Mouse (Mus musculus) liver, embryonic 14.5 days (tissue): Measurements from ENCODE around the gene Gtpbp2. TPM values are rescaled to one million over a fixed set of nuclear protein-coding genes. Genes with fewer than 3 reads are reported as not detected.

Experiments used
- ATAC-seq: fragments of 200-750 bp; cut with Nextera tagmentation; 2 replicates; pipeline ENCODE4 v1.8.0; 2017; ENCODE audit warnings: moderate number of reproducible peaks, mild to moderate bottlenecking, moderate library complexity; ENCODE audit not compliant: insufficient read depth
- DNase-seq, 3 experiments: peaks; one replicate each; pipeline ENCODE4 v3.0.0-alpha.2; 2012 to 2013; ENCODE audit warnings: low read depth in 3 of 3, low spot score in 3 of 3
- H3K27ac ChIP-seq: fragments of 300-500 bp; sonication (generic); 2 replicates; pipeline ENCODE4 v1.5.1; 2014; ENCODE audit warnings: moderate library complexity, mild to moderate bottlenecking, control low read depth, inconsistent platforms
- H3K27me3 ChIP-seq: fragments of 300-500 bp; sonication (generic); 2 replicates; pipeline ENCODE4 v1.6.1; 2014; ENCODE audit warnings: mild to moderate bottlenecking, low read length, moderate library complexity; ENCODE audit not compliant: control insufficient read depth, insufficient read depth
- H3K36me3 ChIP-seq: fragments of 300-500 bp; sonication (generic); replicated peaks from 2 replicates; pipeline ENCODE4 v1.6.1; 2014; ENCODE audit warnings: low read depth; ENCODE audit not compliant: control insufficient read depth, insufficient read depth
- H3K4me1 ChIP-seq, 2 experiments: fragments of 200-500 bp in 1 of 2; fragments of 300-500 bp in 1 of 2; sonication (generic) in 1 of 2; replicated peaks; 2 replicates each; pipeline ENCODE4 v1.6.1; 2012 to 2014; ENCODE audit warnings: antibody characterized with exemption in 1 of 2, inconsistent platforms in 1 of 2, low read length in 1 of 2; ENCODE audit not compliant: control insufficient read depth in 2 of 2, insufficient read depth in 2 of 2
- H3K4me2 ChIP-seq: fragments of 300-500 bp; sonication (generic); 2 replicates; pipeline ENCODE4 v1.6.1; 2014; ENCODE audit warnings: low read depth, mild to moderate bottlenecking, control low read depth, moderate library complexity
- H3K4me3 ChIP-seq, 2 experiments: fragments of 200-500 bp in 1 of 2; fragments of 300-500 bp in 1 of 2; sonication (generic) in 1 of 2; 2 replicates each; pipeline ENCODE4 v1.5.1; 2012 to 2014; ENCODE audit warnings: low read depth in 2 of 2, low read length in 2 of 2, mild to moderate bottlenecking in 2 of 2, control low read depth in 1 of 2, inconsistent platforms in 1 of 2, moderate library complexity in 1 of 2; ENCODE audit not compliant: insufficient read depth in 1 of 2
- H3K9ac ChIP-seq: fragments of 300-500 bp; sonication (generic); replicated peaks from 2 replicates; pipeline ENCODE4 v1.6.1; 2014; ENCODE audit warnings: mild to moderate bottlenecking, control low read depth, moderate library complexity
- H3K9me3 ChIP-seq: fragments of 300-500 bp; sonication (generic); 2 replicates; pipeline ENCODE4 v1.6.1; 2016; ENCODE audit warnings: low read length, mixed read lengths; ENCODE audit not compliant: control insufficient read depth
- CTCF ChIP-seq: IDR thresholded peaks from 2 replicates; pipeline ENCODE4 v1.5.1; 2016; ENCODE audit warnings: antibody characterized with exemption, low read depth, control low read depth
- EP300 ChIP-seq: IDR thresholded peaks from 2 replicates; pipeline ENCODE4 v1.6.1; 2016; ENCODE audit warnings: antibody characterized with exemption, low read depth
- WGBS: fragments of 180-500 bp; shearing (Covaris S2); extraction: QIAGEN DNeasy Blood & Tissue Kit; methylation state at CpG from one replicate; pipeline ENCODE4 v1.1.7; 2014; ENCODE audit not compliant: insufficient replicate concordance; 5-methylcytosine and 5-hydroxymethylcytosine counted together
- polyA plus RNA-seq, 2 experiments: library from polyadenylated mRNA; depleted of rRNA in 1 of 2; stranded (reverse) in 1 of 2; unstranded in 1 of 2; fragments of >200 nt; fragmentation: Nextera tagmentation in 1 of 2; extraction: Ambion mirVana in 1 of 2; gene quantifications; 2 replicates each; pipeline versions ENCODE4 v1.2.1 to v1.2.3; 2012 to 2014

The Gtpbp2 gene
- polyA plus RNA-seq, 2 experiments = 18.2 to 98.3 TPM

DNA sequence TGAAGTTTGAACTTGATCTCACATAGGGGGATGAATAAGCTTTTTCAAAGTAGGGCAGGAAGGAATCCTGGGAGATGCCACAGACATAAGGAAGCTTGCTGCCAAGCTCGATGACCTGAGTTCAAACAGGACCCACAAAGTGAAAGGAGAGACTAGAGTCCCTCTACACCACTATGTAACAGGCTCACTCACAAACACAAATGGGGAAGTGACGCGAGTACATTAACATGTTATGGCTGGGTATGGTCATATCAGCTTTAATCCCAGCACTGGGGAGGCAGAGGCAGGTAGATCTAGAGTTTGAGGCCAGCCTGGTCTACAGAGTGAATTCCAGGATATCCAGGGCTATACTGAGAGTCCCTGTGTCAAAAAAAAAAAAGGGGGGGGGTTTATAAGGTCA, 6.5 kb upstream of the Gtpbp2 start:
- Histone ChIP-seq H3K9me3 (no peaks in the 10 kb centered on the region), H3K36me3 (peaks cover 11% of the 10 kb centered on the region), H3K27me3 (no peaks in the 10 kb centered on the region), H3K4me1 (peaks cover 33 to 45% of the 10 kb centered on the region in 2 experiments), H3K4me2 (no peak overlapping the region), H3K9ac (no peak overlapping the region), H3K27ac (peak overlapping the region; percentile 8; the same call in 1 of the 2 replicates), H3K4me3 (no peak overlapping the region)
- 77% methylated on average over 3 of the region's 3 CpGs for WGBS
- DNase-seq (no peak), ATAC-seq (no peak)
- no peak for TF ChIP-seq CTCF
- no peak for TF ChIP-seq EP300

DNA sequence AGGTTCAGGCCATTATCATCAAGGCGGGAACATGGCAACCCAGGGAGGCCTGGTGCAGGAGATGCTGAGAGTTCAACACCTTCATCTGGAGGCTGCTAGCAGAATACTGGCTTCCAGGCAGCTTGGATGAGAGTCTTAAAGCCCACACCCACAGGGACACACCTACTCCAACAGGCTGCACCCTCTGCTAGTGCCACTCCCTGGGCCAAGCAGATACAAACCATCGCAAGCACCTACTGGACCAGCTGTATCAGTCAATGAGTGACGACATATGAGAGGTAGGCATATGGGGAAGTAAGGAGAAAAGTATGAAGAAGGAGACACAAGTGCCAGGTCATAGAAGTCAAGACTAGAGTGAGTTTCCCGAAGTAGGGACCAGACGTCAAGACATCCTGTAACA, 4.2 kb upstream of the Gtpbp2 start:
- no peaks in the 10 kb centered on the region for H3K9me3 ChIP-seq
- ATAC-seq = peak; percentile 60
- H3K27me3 ChIP-seq = no peaks in the 10 kb centered on the region
- H3K4me2 ChIP-seq = peak overlapping the region; percentile 55
- TF ChIP-seq CTCF (0 out of 2 replicates have a peak, but pooled peaks have one; percentile 12), EP300 (peak; percentile 50; the same call in 1 of the 2 replicates)
- WGBS = 47% methylated on average over 5 of the region's 5 CpGs
- peak overlapping the region in 1 of 2 experiments; percentile 24; a peak in 2 of 4 replicates for H3K4me3 ChIP-seq
- peak; percentile 70 to 78 (median 73) for DNase-seq
- H3K36me3 ChIP-seq = peaks cover 4% of the 10 kb centered on the region
- peak overlapping the region; percentile 93 for H3K27ac ChIP-seq
- H3K9ac ChIP-seq = peak overlapping the region; percentile 40
- H3K4me1 ChIP-seq = peaks cover 35 to 48% of the 10 kb centered on the region in 2 experiments

DNA sequence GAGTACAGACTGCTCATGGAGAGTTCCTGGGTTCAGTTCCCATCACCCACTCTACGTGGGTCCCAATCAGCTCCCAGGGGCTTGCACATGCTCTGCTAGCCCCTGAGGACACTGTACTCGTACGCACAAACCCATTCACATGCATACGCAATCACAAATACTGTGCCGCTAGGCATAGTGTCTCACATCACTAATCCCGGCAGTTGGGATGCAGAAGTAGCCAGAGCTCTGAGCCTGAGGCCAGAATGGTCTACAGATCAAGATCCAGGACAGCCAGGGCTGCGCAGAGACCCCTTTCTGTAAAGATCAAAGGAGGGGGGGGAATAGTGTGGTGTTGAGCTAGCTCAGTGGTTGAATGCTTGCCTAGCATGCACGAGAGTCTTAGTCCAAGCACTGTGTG, 3.7 kb upstream of the Gtpbp2 start:
- peak overlapping the region; percentile 93 for H3K27ac ChIP-seq
- peak overlapping the region in 1 of 2 experiments; percentile 24; a peak in 1 of 4 replicates for H3K4me3 ChIP-seq
- TF ChIP-seq CTCF = no peak
- no peak for TF ChIP-seq EP300
- peak overlapping the region; percentile 55 for H3K4me2 ChIP-seq
- no peaks in the 10 kb centered on the region for H3K9me3 ChIP-seq
- no peak for DNase-seq
- peaks cover 40 to 53% of the 10 kb centered on the region in 2 experiments for H3K4me1 ChIP-seq
- H3K9ac ChIP-seq = peak overlapping the region; percentile 40
- H3K36me3 ChIP-seq = peaks cover 6% of the 10 kb centered on the region; the same call in 1 of the 2 replicates
- ATAC-seq = no peak
- H3K27me3 ChIP-seq = no peaks in the 10 kb centered on the region
- WGBS = 91% methylated on average over 8 of the region's 8 CpGs

DNA sequence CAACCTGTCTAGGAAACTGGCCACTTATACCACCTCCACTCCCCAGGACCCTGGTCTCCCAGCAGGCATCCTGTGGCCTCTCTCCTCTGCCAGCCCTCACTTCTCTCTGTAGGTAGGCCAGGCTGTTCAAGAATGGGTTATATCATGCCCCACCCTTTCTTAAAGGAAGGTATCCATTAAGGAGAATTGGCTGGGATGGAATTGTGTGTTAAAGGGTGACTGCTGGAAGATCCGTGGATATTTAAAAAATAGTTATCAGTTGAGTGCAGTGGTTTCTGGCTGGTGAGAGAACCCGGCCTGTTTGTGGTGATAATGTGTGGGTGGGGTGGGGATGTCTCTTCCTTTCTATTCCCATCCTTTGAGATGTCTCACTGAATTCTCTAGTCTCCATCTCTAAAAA, 1.6 kb upstream of the Gtpbp2 start:
- peak overlapping the region; percentile 92 to 98 for H3K4me3 ChIP-seq
- peak overlapping the region; percentile 73 for H3K4me2 ChIP-seq
- peaks cover 51 to 59% of the 10 kb centered on the region in 2 experiments for H3K4me1 ChIP-seq
- H3K9ac ChIP-seq = peak overlapping the region; percentile 88
- no peaks in the 10 kb centered on the region for H3K9me3 ChIP-seq
- 7% methylated on average over 2 of the region's 2 CpGs for WGBS
- peak; percentile 81 to 88 (median 84) for DNase-seq
- peak overlapping the region; percentile 99 for H3K27ac ChIP-seq
- ATAC-seq = peak; percentile 59
- peaks cover 25% of the 10 kb centered on the region for H3K36me3 ChIP-seq
- TF ChIP-seq CTCF = no peak
- TF ChIP-seq EP300 = peak; percentile 94
- H3K27me3 ChIP-seq = no peaks in the 10 kb centered on the region

DNA sequence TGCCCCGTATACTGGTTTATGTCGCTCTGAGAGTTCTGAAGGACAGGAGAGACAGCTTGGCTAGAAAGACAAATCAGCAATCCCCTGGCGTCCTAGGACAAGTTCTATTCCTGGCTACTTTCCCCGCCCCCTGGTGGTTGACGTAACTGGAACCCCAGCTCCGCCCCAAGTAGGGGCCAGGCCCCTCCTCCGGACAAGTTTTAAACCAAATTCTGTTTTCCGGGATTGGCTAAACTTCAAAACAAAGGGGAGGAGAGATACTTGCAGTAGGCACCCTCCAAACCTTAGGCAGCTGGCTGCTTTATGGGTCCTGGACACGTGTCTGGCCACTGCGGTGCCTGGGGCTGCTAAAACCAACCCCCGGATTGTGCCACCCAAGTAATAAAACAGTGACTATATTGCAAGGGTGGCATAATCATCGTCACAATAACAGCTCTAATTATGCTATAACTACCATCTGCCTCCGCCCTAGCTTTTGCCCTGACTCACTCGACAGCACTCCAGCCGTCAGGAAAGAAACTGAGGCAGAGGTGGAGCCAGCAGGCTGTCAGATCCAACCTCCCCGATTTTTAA, 656 bp upstream of the Gtpbp2 start:
- peak; percentile 95 to 97 (median 96) for DNase-seq
- H3K4me2 ChIP-seq = peak overlapping the region; percentile 73
- WGBS = under 1% methylated on average over 16 of the region's 16 CpGs
- H3K9me3 ChIP-seq = no peaks in the 10 kb centered on the region
- peaks cover 34% of the 10 kb centered on the region for H3K36me3 ChIP-seq
- peak overlapping the region; percentile 92 to 98 for H3K4me3 ChIP-seq
- H3K27me3 ChIP-seq = no peaks in the 10 kb centered on the region
- TF ChIP-seq CTCF (peak; percentile 72), EP300 (peak; percentile 22; the same call in 1 of the 2 replicates)
- H3K9ac ChIP-seq = peak overlapping the region; percentile 88
- peaks cover 51 to 57% of the 10 kb centered on the region in 2 experiments for H3K4me1 ChIP-seq
- peak; percentile 65 for ATAC-seq
- peak overlapping the region; percentile 99 for H3K27ac ChIP-seq
